Mouse (Mus musculus) brain, embryonic 14.5 days (tissue): ENCODE results near the gene Btg2. TPM values are rescaled to one million over a fixed set of nuclear protein-coding genes. Genes with fewer than 3 reads are reported as not detected.

Experiments used
- DNase-seq: peaks from one replicate; pipeline ENCODE4 v3.0.0-alpha.2; 2011; ENCODE audit warnings: low read depth
- CTCF ChIP-seq: fragments of 200-500 bp; IDR thresholded peaks from 2 replicates; pipeline ENCODE4 v1.5.1; 2012; ENCODE audit warnings: inconsistent platforms, mild to moderate bottlenecking, moderate library complexity, borderline replicate concordance; ENCODE audit not compliant: insufficient read depth, insufficient read length; ENCODE audit errors: extremely low read depth
- POLR2A ChIP-seq: fragments of 200-500 bp; IDR thresholded peaks from 2 replicates; pipeline ENCODE4 v1.6.1; 2012; ENCODE audit warnings: mild to moderate bottlenecking, inconsistent platforms, borderline replicate concordance; ENCODE audit not compliant: poor library complexity, insufficient read depth, insufficient read length, severe bottlenecking; ENCODE audit errors: extremely low read depth
- polyA plus RNA-seq: library from polyadenylated mRNA; depleted of rRNA; stranded (reverse); fragments of >200 nt; gene quantifications from 2 replicates; pipeline ENCODE4 v1.2.3, GENCODE M21; 2012

Gene Btg2
- polyA plus RNA-seq, 1 experiment: 31.8 TPM

GRCm38 (mm10) chr1:134062411-134063085, 16.4 kb downstream of the Btg2 start:
- TF ChIP-seq CTCF (no peak), POLR2A (0 out of 2 replicates have a peak, but pooled peaks have one; percentile 7)
- peak; percentile 98 for DNase-seq

GRCm38 (mm10) chr1:134061915-134062314, 17.0 kb downstream of the Btg2 start:
- DNase-seq: no peak
- TF ChIP-seq CTCF: no peak
- no peak for TF ChIP-seq POLR2A

- peak; percentile 8; the same call in 1 of the 2 replicates for TF ChIP-seq CTCF
- peak; percentile 24; the same call in 1 of the 2 replicates for TF ChIP-seq POLR2A
Observed at GRCm38 (mm10) chr1:134060849-134061569, 17.9 kb downstream of the Btg2 start.

GRCm38 (mm10) chr1:134059739-134060695, 18.9 kb downstream of the Btg2 start:
- DNase-seq: no peak
- TF ChIP-seq CTCF (peak; percentile 38; the same call in 1 of the 2 replicates), POLR2A (no peak)

More at GRCm38 (mm10) chr1:134060849-134061569, 17.9 kb downstream of the Btg2 start:
- peak; percentile 98 for DNase-seq

- no peak for DNase-seq
- no peak for TF ChIP-seq CTCF
- no peak for TF ChIP-seq POLR2A
Observed at GRCm38 (mm10) chr1:134058870-134059269, 20.1 kb downstream of the Btg2 start.

GRCm38 (mm10) chr1:134057736-134058135, 21.2 kb downstream of the Btg2 start:
- no peak for TF ChIP-seq POLR2A
- TF ChIP-seq CTCF: no peak
- no peak for DNase-seq

- DNase-seq: no peak
- TF ChIP-seq POLR2A: no peak
- no peak for TF ChIP-seq CTCF
Observed at GRCm38 (mm10) chr1:134056285-134056684, 22.6 kb downstream of the Btg2 start.

GRCm38 (mm10) chr1:134055666-134056245, 23.2 kb downstream of the Btg2 start:
- TF ChIP-seq CTCF (no peak), POLR2A (no peak)
- DNase-seq: peak; percentile 49

- no peak for DNase-seq
Observed at GRCm38 (mm10) chr1:134055058-134055457, 23.9 kb downstream of the Btg2 start.

GRCm38 (mm10) chr1:134053207-134053606, 25.7 kb downstream of the Btg2 start:
- peak; percentile 90 for DNase-seq
- TF ChIP-seq POLR2A (no peak), CTCF (peak; percentile 91)

More at GRCm38 (mm10) chr1:134055058-134055457, 23.9 kb downstream of the Btg2 start:
- TF ChIP-seq CTCF: no peak
- no peak for TF ChIP-seq POLR2A
